Mouse (Mus musculus): ENCODE data around the gene 0610040J01Rik.

0610040J01Rik gene

GRCm38 (mm10) chr5:63811819-63812508, at the start of gene 0610040J01Rik:
Gene 0610040J01Rik, plus strand, starts transcription at chr5:63812363.
- DNase-seq (ENCODE audit: low read depth, low spot score): peak; percentile 52

- no peak for DNase-seq (ENCODE audit: low read depth, low spot score)
Observed at GRCm38 (mm10) chr5:63765886-63766285, 46.3 kb upstream of the 0610040J01Rik start.

GRCm38 (mm10) chr5:63766715-63767114, 45.4 kb upstream of the 0610040J01Rik start:
- DNase-seq (ENCODE audit: low read depth, low spot score): peak; percentile 75

- DNase-seq (ENCODE audit: low read depth, low spot score): no peak
Observed at GRCm38 (mm10) chr5:63767464-63767863, 44.7 kb upstream of the 0610040J01Rik start.

- DNase-seq (ENCODE audit: low read depth, low spot score): no peak
Observed at GRCm38 (mm10) chr5:63768220-63768619, 43.9 kb upstream of the 0610040J01Rik start.

GRCm38 (mm10) chr5:63772971-63773370, 39.2 kb upstream of the 0610040J01Rik start:
- no peak for DNase-seq (ENCODE audit: low read depth, low spot score)

- no peak for DNase-seq (ENCODE audit: low read depth, low spot score)
Observed at GRCm38 (mm10) chr5:63773603-63774002, 38.6 kb upstream of the 0610040J01Rik start.

- DNase-seq (ENCODE audit: low read depth, low spot score): no peak
Observed at GRCm38 (mm10) chr5:63788156-63788826, 23.9 kb upstream of the 0610040J01Rik start.

GRCm38 (mm10) chr5:63812509-63812865, 324 bp downstream of the 0610040J01Rik start:
- no peak for DNase-seq (ENCODE audit: low read depth, low spot score)

GRCm38 (mm10) chr5:63816643-63817042, 4.5 kb downstream of the 0610040J01Rik start:
- DNase-seq (ENCODE audit: low read depth, low spot score): no peak

- DNase-seq (ENCODE audit: low read depth, low spot score): no peak
Observed at GRCm38 (mm10) chr5:63817270-63817669, 5.1 kb downstream of the 0610040J01Rik start.

GRCm38 (mm10) chr5:63818975-63819374, 6.8 kb downstream of the 0610040J01Rik start:
- no peak for DNase-seq (ENCODE audit: low read depth, low spot score)

- DNase-seq (ENCODE audit: low read depth, low spot score): no peak
Observed at GRCm38 (mm10) chr5:63819519-63819918, 7.4 kb downstream of the 0610040J01Rik start.

GRCm38 (mm10) chr5:63821176-63821575, 9.0 kb downstream of the 0610040J01Rik start:
- peak; percentile 3 for DNase-seq (ENCODE audit: low read depth, low spot score)

GRCm38 (mm10) chr5:63821860-63822259, 9.7 kb downstream of the 0610040J01Rik start:
- DNase-seq (ENCODE audit: low read depth, low spot score): no peak

- DNase-seq (ENCODE audit: low read depth, low spot score): no peak
Observed at GRCm38 (mm10) chr5:63823362-63824332, 11.5 kb downstream of the 0610040J01Rik start.

- DNase-seq (ENCODE audit: low read depth, low spot score): no peak
Observed at GRCm38 (mm10) chr5:63824599-63825350, 12.6 kb downstream of the 0610040J01Rik start.

- DNase-seq (ENCODE audit: low read depth, low spot score): no peak
Observed at GRCm38 (mm10) chr5:63825881-63826280, 13.7 kb downstream of the 0610040J01Rik start.

- DNase-seq (ENCODE audit: low read depth, low spot score): no peak
Observed at GRCm38 (mm10) chr5:63827006-63827405, 14.8 kb downstream of the 0610040J01Rik start.

GRCm38 (mm10) chr5:63827415-63828053, 15.4 kb downstream of the 0610040J01Rik start:
- no peak for DNase-seq (ENCODE audit: low read depth, low spot score)
